Mouse (Mus musculus): ENCODE results near the gene Kcnn4.

Gene Kcnn4

GRCm38 (mm10) chr7:24422251-24422650 lies 52.2 kb downstream of the Kcnn4 start:
- no peak for DNase-seq (ENCODE audit: extremely low spot score, low read depth, low spot score)

GRCm38 (mm10) chr7:24423107-24423763 lies 53.2 kb downstream of the Kcnn4 start:
- no peak for DNase-seq (ENCODE audit: extremely low spot score, low read depth, low spot score)

GRCm38 (mm10) chr7:24423956-24424732 lies 54.1 kb downstream of the Kcnn4 start:
- no peak for DNase-seq (ENCODE audit: extremely low spot score, low read depth, low spot score)

DNA sequence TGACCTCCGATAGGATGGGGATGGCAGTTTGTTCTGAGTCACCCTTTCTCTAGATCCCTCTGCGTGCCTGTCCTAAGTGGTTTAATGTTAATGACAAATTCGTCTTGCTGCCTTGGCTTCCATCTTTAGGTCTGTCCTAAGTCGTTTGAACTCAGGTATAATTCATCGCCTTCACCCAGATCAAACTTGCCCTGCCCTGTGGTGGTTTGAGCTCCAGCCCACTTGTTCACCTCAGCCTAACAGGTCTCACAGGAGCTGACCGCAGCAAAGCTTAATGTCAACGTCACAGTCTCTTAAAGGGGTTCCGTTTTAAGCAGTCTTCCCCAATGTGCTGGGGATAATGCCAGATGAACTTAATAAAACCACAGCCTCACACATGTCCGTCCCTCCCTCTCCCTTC lies 55.9 kb downstream of the Kcnn4 start:
- DNase-seq (ENCODE audit: extremely low spot score, low read depth, low spot score): no peak

DNA sequence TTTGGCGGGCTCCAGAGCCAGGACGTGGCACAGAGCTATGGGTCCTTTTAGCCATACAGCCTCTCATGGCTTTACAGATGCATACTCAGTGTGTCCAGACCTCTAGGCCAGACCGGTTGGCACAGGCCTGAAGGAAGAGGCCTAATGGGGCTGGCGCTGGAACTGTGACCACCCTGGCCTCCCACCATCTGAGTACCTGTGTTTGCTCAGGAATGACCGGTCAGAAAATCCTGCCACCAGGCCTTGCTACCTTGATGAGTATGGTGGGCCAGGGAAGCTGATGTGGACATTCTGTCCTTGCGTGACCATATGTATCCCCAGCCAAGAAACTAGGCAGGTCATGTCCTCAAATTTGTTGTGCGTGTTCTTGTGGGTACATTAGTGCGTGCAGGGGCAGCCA lies 57.1 kb downstream of the Kcnn4 start:
- DNase-seq (ENCODE audit: extremely low spot score, low read depth, low spot score): no peak

DNA sequence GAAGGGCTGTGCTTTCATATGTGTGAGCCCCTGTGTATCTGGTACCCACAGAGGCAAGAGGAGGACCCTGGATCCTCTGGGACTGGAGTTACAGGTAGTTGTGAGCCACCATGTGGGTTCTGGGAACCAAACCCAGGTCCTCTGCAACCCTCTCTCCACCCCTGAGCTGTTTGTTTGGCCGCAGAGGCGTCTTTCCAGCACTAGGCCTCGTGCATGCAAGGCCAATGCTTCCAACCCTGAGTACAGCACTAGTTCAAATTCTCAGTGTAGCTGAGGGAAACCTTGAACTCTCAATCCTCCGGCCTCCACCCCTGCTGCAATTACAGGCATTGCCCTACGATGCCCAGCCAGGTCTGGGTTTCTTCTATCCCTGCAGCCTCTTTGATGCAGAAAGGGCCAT lies 58.7 kb downstream of the Kcnn4 start:
- no peak for DNase-seq (ENCODE audit: extremely low spot score, low read depth, low spot score)

GRCm38 (mm10) chr7:24429413-24430112 lies 59.5 kb downstream of the Kcnn4 start:
- DNase-seq (ENCODE audit: extremely low spot score, low read depth, low spot score): no peak

DNA sequence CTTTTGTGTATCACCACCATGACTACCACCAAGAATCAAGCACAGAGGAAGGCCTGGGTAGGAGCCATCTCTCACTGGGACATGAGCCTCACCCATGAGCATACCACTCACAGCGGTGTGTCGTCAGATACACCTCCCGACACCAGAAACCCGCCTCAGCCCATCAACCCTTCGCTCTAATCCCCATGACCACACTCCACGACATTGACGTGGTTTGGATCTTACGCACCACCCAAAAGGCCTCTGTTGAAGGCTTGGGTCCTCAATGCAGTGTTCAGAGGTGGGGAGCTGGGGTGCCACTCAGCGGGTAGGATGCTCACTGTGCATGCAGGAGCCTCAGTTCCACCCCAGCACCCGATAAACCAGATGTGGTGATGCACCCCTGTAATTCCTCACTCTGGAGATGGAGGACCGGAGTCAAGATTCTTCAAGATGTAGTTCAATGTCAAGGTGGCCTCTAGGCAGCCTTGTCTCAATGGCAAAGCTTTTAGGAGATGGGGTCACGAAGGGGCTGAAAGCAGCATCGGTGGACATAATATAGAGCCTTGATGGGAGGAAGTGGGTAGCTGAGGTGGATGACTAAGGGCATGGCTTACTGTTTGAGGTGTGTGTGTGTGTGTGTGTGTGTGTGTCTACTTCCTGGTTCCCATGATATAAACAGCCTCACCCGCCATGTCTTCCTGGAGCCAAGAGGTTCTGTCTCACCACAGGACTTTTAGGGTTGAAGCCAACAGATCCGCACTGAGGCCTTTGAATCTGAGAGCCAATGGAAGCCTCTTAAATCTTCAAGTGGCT lies 60.7 kb downstream of the Kcnn4 start:
- no peak for DNase-seq (ENCODE audit: extremely low spot score, low read depth, low spot score)

- DNase-seq (ENCODE audit: extremely low spot score, low read depth, low spot score): no peak
Measured at GRCm38 (mm10) chr7:24431713-24432112, 61.6 kb downstream of the Kcnn4 start.

DNA sequence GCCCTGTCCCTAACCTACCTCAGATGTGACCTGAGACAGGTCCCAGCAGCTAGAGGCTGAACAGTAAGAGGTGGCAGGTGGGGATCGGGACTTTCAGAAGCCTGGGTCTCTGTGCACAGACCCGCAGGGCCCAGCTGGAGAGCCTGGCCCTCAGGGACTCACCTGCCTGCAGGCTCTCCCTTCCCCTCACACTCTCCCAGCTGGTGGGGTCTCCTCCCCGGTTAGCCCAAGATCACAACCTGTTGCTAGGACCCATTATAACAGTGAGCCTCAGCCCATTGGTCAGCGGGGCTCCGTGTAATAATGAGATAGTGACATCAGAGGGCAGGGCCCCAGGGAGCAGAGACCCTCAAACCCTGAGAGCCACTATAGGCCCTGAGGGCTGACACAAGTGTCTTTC lies 65.2 kb downstream of the Kcnn4 start:
- no peak for DNase-seq (ENCODE audit: extremely low spot score, low read depth, low spot score)

All from hindlimb bud, embryonic 11.5 days (tissue).